Mouse (Mus musculus): ENCODE data around the gene Lcmt1. TPM values are rescaled to one million over a fixed set of nuclear protein-coding genes. Genes with fewer than 3 reads are reported as not detected.

Lcmt1 gene
- polyA plus RNA-seq, 1 experiment from 2014 or later = 55.5 TPM

DNA sequence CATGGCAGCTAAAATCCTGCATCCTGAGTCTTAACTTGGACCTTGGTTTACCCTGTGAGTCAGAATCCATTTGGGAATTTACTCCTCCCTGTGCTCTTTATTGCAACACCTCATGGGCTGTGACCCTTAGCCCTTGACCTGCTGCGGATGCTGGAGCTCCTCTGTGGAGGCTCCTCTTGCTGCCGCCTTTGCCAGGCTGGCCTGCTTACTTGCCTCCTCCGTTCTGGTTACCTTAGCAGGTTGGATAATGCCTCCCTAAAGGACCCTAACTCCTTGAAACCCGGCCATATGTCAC lies 60.8 kb downstream of the Lcmt1 start:
- no peaks in the 10 kb centered on the region for H3K27me3 ChIP-seq
- no peak overlapping the region for H3K4me3 ChIP-seq
- WGBS = 79% methylated on average over 4 of the region's 4 CpGs
- H3K4me2 ChIP-seq (replicated peaks) = no peak overlapping the region
- H3K9ac ChIP-seq = no peak overlapping the region
- peaks cover 25% of the 10 kb centered on the region for H3K36me3 ChIP-seq
- no peak overlapping the region for H3K27ac ChIP-seq
- 0 out of 2 replicates have a peak, but pooled peaks cover 6% of the 10 kb centered on the region for H3K9me3 ChIP-seq
- H3K4me1 ChIP-seq = no peaks in the 10 kb centered on the region
- ATAC-seq (ENCODE audit: insufficient number of reproducible peaks, insufficient read depth, low FRiP score, low TSS enrichment) = no peak

DNA sequence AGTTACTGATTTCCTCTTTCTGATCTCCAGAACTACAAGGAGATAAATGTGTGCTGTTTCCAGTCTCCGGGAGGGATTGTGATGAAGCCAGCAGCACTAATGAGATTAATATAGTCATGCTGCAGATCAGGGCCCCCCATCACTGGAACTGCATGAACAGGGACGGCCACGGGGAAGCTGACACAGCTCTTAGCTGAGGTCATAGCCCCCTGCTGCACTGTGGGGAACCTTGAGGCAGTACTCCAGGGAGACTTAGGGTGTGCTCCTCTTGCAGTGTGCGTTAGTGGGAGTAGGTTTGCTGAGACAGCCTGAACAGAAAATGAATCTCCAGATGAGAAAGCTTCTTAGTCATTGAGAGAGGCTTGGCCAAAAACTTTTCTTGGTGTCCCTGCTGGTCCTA lies 61.6 kb downstream of the Lcmt1 start:
- Histone ChIP-seq H3K4me3 (no peak overlapping the region), H3K27me3 (no peaks in the 10 kb centered on the region), H3K4me2 (replicated peaks) (no peak overlapping the region), H3K27ac (no peak overlapping the region), H3K9ac (no peak overlapping the region), H3K4me1 (no peaks in the 10 kb centered on the region), H3K36me3 (peaks cover 24% of the 10 kb centered on the region), H3K9me3 (0 out of 2 replicates have a peak, but pooled peaks cover 6% of the 10 kb centered on the region)
- no peak for ATAC-seq (ENCODE audit: insufficient number of reproducible peaks, insufficient read depth, low FRiP score, low TSS enrichment)
- 70% methylated on average over 4 of the region's 4 CpGs for WGBS

DNA sequence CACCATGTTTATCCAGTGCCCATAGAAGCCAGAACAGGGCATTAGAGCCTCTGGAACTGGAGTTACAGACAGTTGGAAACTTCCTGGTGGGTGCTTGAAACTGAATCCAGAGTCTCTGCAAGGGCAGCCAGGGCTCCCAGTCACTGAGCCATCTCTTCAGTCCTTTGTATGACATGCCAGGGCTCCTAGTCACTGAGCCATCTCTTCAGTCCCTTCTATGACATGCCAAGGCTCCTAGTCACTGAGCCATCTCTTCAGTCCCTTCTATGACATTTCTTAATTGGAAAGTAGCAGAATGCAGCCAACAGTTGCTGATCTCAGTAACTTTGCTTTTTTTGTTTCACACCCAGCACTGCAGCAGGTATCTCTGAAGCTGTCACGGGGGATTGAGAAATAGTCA lies 72.5 kb downstream of the Lcmt1 start:
- no peaks in the 10 kb centered on the region for H3K9me3 ChIP-seq
- no peaks in the 10 kb centered on the region for H3K36me3 ChIP-seq
- no peak for ATAC-seq (ENCODE audit: insufficient number of reproducible peaks, insufficient read depth, low FRiP score, low TSS enrichment)
- H3K4me1 ChIP-seq = no peaks in the 10 kb centered on the region
- no peak overlapping the region for H3K27ac ChIP-seq
- no peak overlapping the region for H3K9ac ChIP-seq
- no peaks in the 10 kb centered on the region for H3K27me3 ChIP-seq
- H3K4me3 ChIP-seq = no peak overlapping the region
- WGBS = 87% methylated on average over 1 of the region's 1 CpGs
- H3K4me2 ChIP-seq (replicated peaks) = no peak overlapping the region

DNA sequence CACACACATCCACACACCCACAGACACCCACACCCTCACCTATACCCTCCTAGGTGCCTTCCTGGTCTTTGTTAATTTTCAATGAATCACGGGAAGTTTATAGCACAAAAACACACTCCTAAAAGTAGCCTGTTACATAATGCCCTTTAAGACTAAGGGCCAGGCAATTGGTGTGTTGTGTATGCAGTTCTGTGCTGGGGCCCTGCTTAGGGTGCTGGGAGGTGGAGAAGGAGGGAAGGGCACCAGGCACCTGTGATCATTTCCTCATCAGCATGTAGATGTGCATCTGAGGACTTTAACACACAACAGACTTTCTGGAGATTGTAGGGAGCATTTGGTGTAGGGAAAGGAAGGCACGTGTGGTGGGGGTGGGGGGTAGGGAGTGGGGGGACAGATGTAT lies 79.2 kb downstream of the Lcmt1 start:
- ATAC-seq (ENCODE audit: insufficient number of reproducible peaks, insufficient read depth, low FRiP score, low TSS enrichment) = no peak
- H3K9me3 ChIP-seq = no peaks in the 10 kb centered on the region
- WGBS = 91% methylated on average over 2 of the region's 2 CpGs

DNA sequence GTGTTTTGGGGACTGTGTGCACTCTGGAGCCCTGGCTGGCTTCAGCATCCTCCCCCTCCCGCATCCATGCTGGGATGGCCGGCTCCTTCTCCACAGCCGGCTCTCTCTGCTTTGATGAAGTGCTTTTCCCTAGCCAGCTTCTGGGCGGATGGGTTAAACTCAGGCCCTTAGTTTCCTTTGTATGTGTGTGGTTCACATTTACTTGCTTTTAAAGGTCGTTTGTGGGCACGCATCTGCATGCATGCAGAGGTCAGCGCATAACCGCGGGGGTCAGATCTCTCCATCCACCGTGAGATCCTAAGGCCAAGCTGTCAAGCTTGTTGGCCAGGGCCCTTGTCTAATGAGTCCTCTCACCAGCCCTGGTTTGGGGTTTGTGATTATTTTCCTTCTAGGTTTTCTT lies 80.1 kb downstream of the Lcmt1 start:
- WGBS = 56% methylated on average over 10 of the region's 10 CpGs
- ATAC-seq (ENCODE audit: insufficient number of reproducible peaks, insufficient read depth, low FRiP score, low TSS enrichment) = no peak
- H3K27ac ChIP-seq = no peak overlapping the region

More for the DNA sequence above, 79.2 kb downstream of the Lcmt1 start:
- Histone ChIP-seq H3K36me3 (no peaks in the 10 kb centered on the region), H3K27me3 (no peaks in the 10 kb centered on the region), H3K4me3 (no peak overlapping the region), H3K4me1 (no peaks in the 10 kb centered on the region), H3K27ac (no peak overlapping the region), H3K4me2 (replicated peaks) (no peak overlapping the region), H3K9ac (no peak overlapping the region)

DNA sequence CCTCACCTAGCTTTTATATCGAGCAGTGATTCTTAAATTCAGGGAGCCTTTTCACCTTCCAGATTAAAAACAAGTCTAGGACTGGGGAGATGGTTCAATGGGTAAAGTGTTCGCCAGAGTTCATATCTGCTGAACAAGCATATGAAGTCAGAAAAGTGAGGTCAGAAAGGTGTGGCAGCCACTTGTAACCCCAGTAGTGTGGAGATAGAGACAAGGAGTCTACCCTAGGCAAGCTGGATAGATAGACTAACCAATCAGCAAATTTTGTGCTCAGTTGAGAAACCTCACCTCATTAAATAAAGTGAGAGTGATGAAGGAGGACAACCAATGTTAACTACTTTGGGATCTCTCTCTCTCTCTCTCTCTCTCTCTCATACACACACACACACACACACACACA lies 80.9 kb downstream of the Lcmt1 start:
- WGBS = 94% methylated on average over 2 of the region's 2 CpGs
- Histone ChIP-seq H3K4me1 (no peaks in the 10 kb centered on the region), H3K9me3 (no peaks in the 10 kb centered on the region), H3K27ac (no peak overlapping the region), H3K4me2 (replicated peaks) (no peak overlapping the region), H3K4me3 (no peak overlapping the region), H3K36me3 (no peaks in the 10 kb centered on the region), H3K27me3 (no peaks in the 10 kb centered on the region), H3K9ac (no peak overlapping the region)
- ATAC-seq (ENCODE audit: insufficient number of reproducible peaks, insufficient read depth, low FRiP score, low TSS enrichment) = no peak

More for the DNA sequence above, 80.1 kb downstream of the Lcmt1 start:
- Histone ChIP-seq H3K9ac (no peak overlapping the region), H3K36me3 (no peaks in the 10 kb centered on the region), H3K9me3 (no peaks in the 10 kb centered on the region), H3K4me3 (no peak overlapping the region), H3K4me2 (replicated peaks) (no peak overlapping the region), H3K4me1 (no peaks in the 10 kb centered on the region), H3K27me3 (no peaks in the 10 kb centered on the region)

DNA sequence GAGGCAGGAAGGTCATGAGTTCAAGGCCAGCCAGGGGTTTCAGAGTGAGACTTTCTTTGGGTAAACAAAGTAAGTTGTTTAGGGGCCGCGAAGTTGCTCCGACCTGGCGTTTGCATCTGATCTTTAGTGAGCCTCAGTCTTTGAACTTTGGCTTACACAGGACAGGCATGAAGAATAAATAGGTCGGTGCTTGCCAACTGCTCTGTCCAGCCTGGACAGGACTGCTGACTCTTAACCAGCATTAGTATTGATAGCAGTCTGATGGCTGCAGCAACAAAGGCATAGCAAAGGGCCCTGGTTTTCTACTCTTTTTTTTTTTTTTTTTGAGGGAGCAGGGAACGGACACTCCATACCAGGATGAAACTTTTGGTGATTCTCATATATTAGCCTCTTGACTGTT lies 83.0 kb downstream of the Lcmt1 start:
- Histone ChIP-seq H3K36me3 (no peaks in the 10 kb centered on the region), H3K4me3 (no peak overlapping the region), H3K27me3 (no peaks in the 10 kb centered on the region), H3K4me2 (replicated peaks) (no peak overlapping the region), H3K4me1 (no peaks in the 10 kb centered on the region), H3K9ac (no peak overlapping the region), H3K27ac (no peak overlapping the region), H3K9me3 (no peaks in the 10 kb centered on the region)
- no peak for ATAC-seq (ENCODE audit: insufficient number of reproducible peaks, insufficient read depth, low FRiP score, low TSS enrichment)
- 78% methylated on average over 6 of the region's 6 CpGs for WGBS

DNA sequence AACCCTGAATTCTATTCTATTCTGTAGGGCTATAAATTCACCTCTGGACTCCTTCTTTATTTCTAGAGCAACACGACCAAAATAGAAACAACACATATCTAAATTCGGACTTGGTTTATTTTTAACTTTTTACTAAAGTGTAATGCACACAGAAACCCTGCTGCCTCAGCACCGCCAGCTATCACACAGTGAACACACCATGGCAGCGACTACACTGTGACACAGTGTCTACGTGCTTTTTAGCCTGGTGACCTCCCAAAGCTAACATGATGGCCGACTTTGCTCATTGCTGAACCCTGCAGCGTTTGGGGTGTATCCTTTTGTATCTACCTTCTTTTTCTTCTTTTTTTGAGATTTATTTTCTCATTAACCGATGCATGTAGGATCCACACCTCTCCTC lies 83.5 kb downstream of the Lcmt1 start:
- Histone ChIP-seq H3K4me3 (no peak overlapping the region), H3K9me3 (no peaks in the 10 kb centered on the region), H3K27ac (no peak overlapping the region), H3K4me1 (no peaks in the 10 kb centered on the region), H3K27me3 (no peaks in the 10 kb centered on the region), H3K36me3 (no peaks in the 10 kb centered on the region), H3K4me2 (replicated peaks) (no peak overlapping the region), H3K9ac (no peak overlapping the region)
- ATAC-seq (ENCODE audit: insufficient number of reproducible peaks, insufficient read depth, low FRiP score, low TSS enrichment) = no peak
- 88% methylated on average over 8 of the region's 8 CpGs for WGBS

DNA sequence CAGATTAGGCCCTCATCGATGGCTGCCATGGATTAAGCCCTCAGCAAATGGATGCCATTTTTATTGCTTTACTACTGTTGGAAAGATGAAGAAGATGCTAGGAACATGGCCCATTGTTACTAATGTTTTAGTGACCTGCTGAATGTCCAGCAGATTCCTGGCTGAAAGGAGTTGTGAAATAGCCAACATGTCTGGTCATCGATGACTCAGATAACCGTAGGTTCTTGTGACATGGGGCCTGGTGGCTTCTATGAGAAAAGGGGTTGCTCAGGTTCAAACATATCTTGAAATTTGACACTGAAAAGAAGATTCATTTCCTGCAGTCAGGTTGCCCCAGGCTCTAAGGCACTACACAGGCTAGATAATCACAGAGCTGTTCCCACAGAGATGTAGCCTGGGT lies 85.5 kb downstream of the Lcmt1 start:
- Histone ChIP-seq H3K36me3 (no peaks in the 10 kb centered on the region), H3K9ac (no peak overlapping the region), H3K4me3 (no peak overlapping the region), H3K27me3 (no peaks in the 10 kb centered on the region), H3K4me1 (no peaks in the 10 kb centered on the region), H3K9me3 (no peaks in the 10 kb centered on the region), H3K4me2 (replicated peaks) (no peak overlapping the region), H3K27ac (no peak overlapping the region)
- WGBS = 91% methylated on average over 3 of the region's 3 CpGs
- no peak for ATAC-seq (ENCODE audit: insufficient number of reproducible peaks, insufficient read depth, low FRiP score, low TSS enrichment)

DNA sequence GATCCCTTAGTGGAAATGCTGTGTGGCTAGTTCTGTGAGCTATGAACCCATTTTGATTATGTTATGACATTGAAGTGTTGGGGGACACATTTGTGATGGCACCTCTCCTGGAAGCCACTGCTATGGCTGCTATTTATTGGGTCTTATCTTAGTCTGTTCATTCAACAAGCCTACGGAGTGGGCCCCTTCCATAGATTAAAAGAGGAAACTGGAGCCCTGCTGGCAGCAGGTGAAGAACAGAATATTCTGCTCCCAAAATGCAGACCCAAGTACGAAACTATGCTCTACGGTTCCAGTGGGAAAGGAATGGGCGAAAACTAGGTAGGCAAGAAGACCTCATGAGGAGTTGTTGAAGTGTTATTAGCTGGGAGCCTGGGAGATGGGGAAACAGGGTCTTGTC lies 88.7 kb downstream of the Lcmt1 start:
- WGBS = 86% methylated on average over 4 of the region's 4 CpGs
- Histone ChIP-seq H3K4me3 (no peak overlapping the region), H3K9me3 (no peaks in the 10 kb centered on the region), H3K4me1 (no peaks in the 10 kb centered on the region), H3K27me3 (no peaks in the 10 kb centered on the region), H3K27ac (no peak overlapping the region), H3K4me2 (replicated peaks) (no peak overlapping the region), H3K9ac (no peak overlapping the region), H3K36me3 (no peaks in the 10 kb centered on the region)
- no peak for ATAC-seq (ENCODE audit: insufficient number of reproducible peaks, insufficient read depth, low FRiP score, low TSS enrichment)

DNA sequence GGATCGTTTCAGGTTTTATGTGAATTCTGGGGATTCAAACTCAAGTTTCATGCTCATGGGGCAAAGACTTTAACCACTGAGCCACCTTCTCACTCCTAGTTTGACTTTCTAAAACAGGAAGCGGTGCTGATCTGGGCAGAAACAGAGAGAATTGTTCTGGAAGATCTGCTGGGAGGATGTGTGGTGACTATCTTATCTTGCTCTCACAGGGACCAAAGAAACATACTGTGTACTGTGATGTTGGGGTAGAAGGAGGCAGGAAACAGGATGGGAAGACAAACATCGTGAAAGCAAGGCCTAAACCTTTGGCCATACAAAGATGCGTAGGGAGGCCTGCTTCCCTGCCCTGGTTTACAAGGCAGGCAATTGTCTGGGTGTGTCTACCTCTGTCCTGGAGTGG lies 89.7 kb downstream of the Lcmt1 start:
- Histone ChIP-seq H3K36me3 (no peaks in the 10 kb centered on the region), H3K4me2 (replicated peaks) (no peak overlapping the region), H3K4me3 (no peak overlapping the region), H3K4me1 (no peaks in the 10 kb centered on the region), H3K27ac (no peak overlapping the region), H3K9me3 (no peaks in the 10 kb centered on the region), H3K27me3 (no peaks in the 10 kb centered on the region), H3K9ac (no peak overlapping the region)
- no peak for ATAC-seq (ENCODE audit: insufficient number of reproducible peaks, insufficient read depth, low FRiP score, low TSS enrichment)
- 77% methylated on average over 4 of the region's 4 CpGs for WGBS

DNA sequence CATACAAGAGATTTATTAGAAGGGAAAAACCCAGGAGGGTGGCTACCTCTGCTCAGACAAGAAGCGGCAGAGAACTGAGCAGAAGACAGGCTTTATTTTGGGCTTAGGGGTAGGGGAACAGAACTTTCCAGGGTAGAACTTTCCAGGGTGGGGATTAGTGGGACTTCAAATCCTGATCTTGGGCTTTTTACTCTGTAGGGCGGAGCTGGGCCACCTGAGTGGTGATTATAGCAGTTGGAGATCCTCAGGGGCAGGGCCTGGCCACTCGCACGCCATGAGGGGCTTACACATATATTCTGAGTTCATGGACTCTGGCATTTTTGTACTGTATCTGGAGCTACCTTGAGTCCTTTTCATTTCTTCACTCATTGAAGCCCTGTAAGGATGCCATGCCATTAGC lies 91.7 kb downstream of the Lcmt1 start:
- Histone ChIP-seq H3K4me3 (no peak overlapping the region), H3K4me2 (replicated peaks) (no peak overlapping the region), H3K27me3 (no peaks in the 10 kb centered on the region), H3K4me1 (no peaks in the 10 kb centered on the region), H3K9ac (no peak overlapping the region), H3K27ac (no peak overlapping the region), H3K36me3 (no peaks in the 10 kb centered on the region), H3K9me3 (no peaks in the 10 kb centered on the region)
- ATAC-seq (ENCODE audit: insufficient number of reproducible peaks, insufficient read depth, low FRiP score, low TSS enrichment) = no peak
- WGBS = 85% methylated on average over 4 of the region's 4 CpGs

DNA sequence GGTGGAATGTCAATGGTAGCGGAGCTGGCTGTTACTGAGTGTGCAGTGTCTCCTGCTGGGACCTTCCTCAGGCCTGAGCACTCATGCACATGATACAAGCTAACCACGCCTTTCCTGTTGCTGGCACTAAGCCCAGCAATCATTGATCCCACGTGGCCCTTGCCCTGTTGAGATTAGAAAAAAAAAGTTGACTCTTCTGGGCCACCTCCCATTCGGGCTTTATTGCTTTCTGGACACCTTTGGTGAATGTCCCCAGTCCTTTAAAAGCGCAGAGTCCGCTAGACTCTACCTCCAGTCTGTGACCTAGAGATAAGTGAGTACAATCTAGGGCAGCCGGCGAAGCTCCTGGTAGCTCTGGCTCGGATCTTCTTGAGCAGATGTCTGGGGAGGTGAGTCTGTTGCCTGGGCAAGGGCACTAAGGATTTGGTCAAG lies 92.5 kb downstream of the Lcmt1 start, which contains the start of gene Aqp8:
Aqp8 (plus strand) TSS at position 222 of the 432 bp plus-strand sequence.
- no peaks in the 10 kb centered on the region for H3K27me3 ChIP-seq
- 81% methylated on average over 9 of the region's 9 CpGs for WGBS
- H3K4me3 ChIP-seq = no peak within 1 kb of the TSS
- no peaks in the 10 kb centered on the region for H3K9me3 ChIP-seq
- no peak within 1 kb of the TSS for H3K27ac ChIP-seq
- ATAC-seq (ENCODE audit: insufficient number of reproducible peaks, insufficient read depth, low FRiP score, low TSS enrichment) = no peak
- no peak within 1 kb of the TSS for H3K4me2 ChIP-seq (replicated peaks)
- H3K9ac ChIP-seq = no peak within 1 kb of the TSS
- no peaks in the 10 kb centered on the region for H3K36me3 ChIP-seq
- H3K4me1 ChIP-seq = no peaks in the 10 kb centered on the region
